Mouse (Mus musculus) kidney, postnatal 0 days (tissue): ENCODE results near the gene Rnf150. TPM values are rescaled to one million over a fixed set of nuclear protein-coding genes. Genes with fewer than 3 reads are reported as not detected.

ENCODE experiments used
- ATAC-seq: fragments of 200-750 bp; cut with Nextera tagmentation; replicated peaks from 2 replicates; pipeline ENCODE4 v1.8.0; 2017; ENCODE audit warnings: low read depth, moderate number of reproducible peaks, moderate TSS enrichment, moderate library complexity; ENCODE audit not compliant: low FRiP score
- DNase-seq: peaks from one replicate; pipeline ENCODE4 v3.0.0-alpha.2; 2016; ENCODE audit warnings: low spot score
- H3K27ac ChIP-seq: fragments of 300-500 bp; sonication (generic); 2 replicates; pipeline ENCODE4 v1.5.1; 2014; ENCODE audit warnings: mild to moderate bottlenecking
- H3K27me3 ChIP-seq: fragments of 300-500 bp; sonication (generic); 2 replicates; pipeline ENCODE4 v1.6.1; 2014; ENCODE audit warnings: low read length, mixed read lengths; ENCODE audit not compliant: insufficient read depth
- H3K36me3 ChIP-seq: fragments of 300-500 bp; sonication (generic); 2 replicates; pipeline ENCODE4 v1.6.1; 2014; ENCODE audit warnings: low read length, mixed read lengths; ENCODE audit not compliant: insufficient read depth
- H3K4me1 ChIP-seq: fragments of 300-500 bp; sonication (generic); replicated peaks from 2 replicates; pipeline ENCODE4 v1.6.1; 2014; ENCODE audit warnings: antibody characterized with exemption, low read length, mixed read lengths; ENCODE audit not compliant: insufficient read depth
- H3K4me2 ChIP-seq: fragments of 300-500 bp; sonication (generic); 2 replicates; pipeline ENCODE4 v1.6.1; 2014; ENCODE audit warnings: mild to moderate bottlenecking, low read length, moderate library complexity, mixed read lengths
- H3K4me3 ChIP-seq: fragments of 300-500 bp; sonication (generic); replicated peaks from 2 replicates; pipeline ENCODE4 v1.5.1; 2014; ENCODE audit warnings: low read depth, low read length
- H3K9ac ChIP-seq: fragments of 300-500 bp; sonication (generic); 2 replicates; pipeline ENCODE4 v1.6.1; 2014; ENCODE audit warnings: low read depth, low read length
- H3K9me3 ChIP-seq: fragments of 300-500 bp; sonication (generic); replicated peaks from 2 replicates; pipeline ENCODE4 v1.6.1; 2016; ENCODE audit warnings: low read length, inconsistent platforms, mixed read lengths
- CTCF ChIP-seq: IDR thresholded peaks from 2 replicates; pipeline ENCODE4 v1.5.1; 2016; ENCODE audit warnings: antibody characterized with exemption, low read depth, mild to moderate bottlenecking, moderate library complexity
- WGBS: fragments of 180-500 bp; shearing (Covaris S2); extraction: QIAGEN DNeasy Blood & Tissue Kit; methylation state at CpG from one replicate; pipeline ENCODE4 v1.1.7; 2014; 5-methylcytosine and 5-hydroxymethylcytosine counted together
- polyA plus RNA-seq: library from polyadenylated mRNA; unstranded; fragments of >200 nt; fragmentation: Nextera tagmentation; extraction: Ambion mirVana; gene quantifications from 2 replicates; pipeline ENCODE4 v1.2.1, GENCODE M21; 2015

The Rnf150 gene
- polyA plus RNA-seq, 1 experiment from 2014 or later, result 1.3 TPM

- TF ChIP-seq CTCF, result no peak
- no peak overlapping the region for H3K27ac ChIP-seq
- DNase-seq (no peak), ATAC-seq (no peak)
- H3K4me1 ChIP-seq, result no peaks in the 10 kb centered on the region
- H3K36me3 ChIP-seq, result no peaks in the 10 kb centered on the region
- 62% methylated on average over 4 of the region's 4 CpGs for WGBS
- no peak overlapping the region for H3K4me3 ChIP-seq
- no peak overlapping the region for H3K4me2 ChIP-seq
- no peak overlapping the region for H3K9ac ChIP-seq
- no peaks in the 10 kb centered on the region for H3K9me3 ChIP-seq
- no peaks in the 10 kb centered on the region for H3K27me3 ChIP-seq
Observed at GRCm38 (mm10) chr8:82992093-82992492, 128.9 kb downstream of the Rnf150 start.

- Histone ChIP-seq H3K27ac (no peak overlapping the region), H3K4me3 (no peak overlapping the region), H3K4me1 (no peaks in the 10 kb centered on the region), H3K27me3 (no peaks in the 10 kb centered on the region), H3K9ac (no peak overlapping the region), H3K9me3 (no peaks in the 10 kb centered on the region), H3K36me3 (no peaks in the 10 kb centered on the region), H3K4me2 (no peak overlapping the region)
- no peak for ATAC-seq
- WGBS, result 82% methylated on average over 3 of the region's 3 CpGs
- DNase-seq, result no peak
- no peak for TF ChIP-seq CTCF
Observed at GRCm38 (mm10) chr8:82995727-82996438, 132.7 kb downstream of the Rnf150 start.

GRCm38 (mm10) chr8:82996843-82997242 lies 133.7 kb downstream of the Rnf150 start:
- H3K27ac ChIP-seq, result no peak overlapping the region
- H3K4me2 ChIP-seq, result no peak overlapping the region
- H3K27me3 ChIP-seq, result no peaks in the 10 kb centered on the region
- H3K9ac ChIP-seq, result no peak overlapping the region
- 85% methylated on average over 3 of the region's 3 CpGs for WGBS
- no peaks in the 10 kb centered on the region for H3K4me1 ChIP-seq
- H3K36me3 ChIP-seq, result no peaks in the 10 kb centered on the region
- no peak overlapping the region for H3K4me3 ChIP-seq
- DNase-seq (no peak), ATAC-seq (no peak)
- no peak for TF ChIP-seq CTCF
- no peaks in the 10 kb centered on the region for H3K9me3 ChIP-seq

GRCm38 (mm10) chr8:82998778-82999177 lies 135.6 kb downstream of the Rnf150 start:
- H3K4me2 ChIP-seq, result no peak overlapping the region
- no peaks in the 10 kb centered on the region for H3K36me3 ChIP-seq
- 83% methylated on average over 2 of the region's 2 CpGs for WGBS
- no peaks in the 10 kb centered on the region for H3K27me3 ChIP-seq
- H3K9ac ChIP-seq, result no peak overlapping the region
- ATAC-seq (no peak), DNase-seq (no peak)
- no peak overlapping the region for H3K27ac ChIP-seq
- no peaks in the 10 kb centered on the region for H3K9me3 ChIP-seq
- TF ChIP-seq CTCF, result no peak
- H3K4me3 ChIP-seq, result no peak overlapping the region
- H3K4me1 ChIP-seq, result no peaks in the 10 kb centered on the region

GRCm38 (mm10) chr8:83003187-83003586 lies 140.0 kb downstream of the Rnf150 start:
- WGBS, result 92% methylated on average over 7 of the region's 7 CpGs
- DNase-seq (no peak), ATAC-seq (no peak)

GRCm38 (mm10) chr8:83009481-83009880 lies 146.3 kb downstream of the Rnf150 start:
- H3K9me3 ChIP-seq, result no peaks in the 10 kb centered on the region

More at GRCm38 (mm10) chr8:83003187-83003586, 140.0 kb downstream of the Rnf150 start:
- Histone ChIP-seq H3K9ac (no peak overlapping the region), H3K36me3 (no peaks in the 10 kb centered on the region), H3K27ac (no peak overlapping the region), H3K27me3 (no peaks in the 10 kb centered on the region), H3K4me3 (no peak overlapping the region), H3K9me3 (no peaks in the 10 kb centered on the region), H3K4me2 (no peak overlapping the region), H3K4me1 (no peaks in the 10 kb centered on the region)
- no peak for TF ChIP-seq CTCF

GRCm38 (mm10) chr8:83011286-83011685 lies 148.1 kb downstream of the Rnf150 start:
- Histone ChIP-seq H3K9ac (no peak overlapping the region), H3K9me3 (no peaks in the 10 kb centered on the region), H3K27ac (no peak overlapping the region), H3K4me3 (no peak overlapping the region), H3K27me3 (no peaks in the 10 kb centered on the region), H3K36me3 (no peaks in the 10 kb centered on the region), H3K4me1 (no peaks in the 10 kb centered on the region), H3K4me2 (no peak overlapping the region)
- 42% methylated on average over 2 of the region's 2 CpGs for WGBS
- ATAC-seq (no peak), DNase-seq (no peak)
- TF ChIP-seq CTCF, result no peak

More at GRCm38 (mm10) chr8:83009481-83009880, 146.3 kb downstream of the Rnf150 start:
- Histone ChIP-seq H3K27ac (no peak overlapping the region), H3K27me3 (no peaks in the 10 kb centered on the region), H3K36me3 (no peaks in the 10 kb centered on the region), H3K4me1 (no peaks in the 10 kb centered on the region), H3K4me3 (no peak overlapping the region), H3K9ac (no peak overlapping the region), H3K4me2 (no peak overlapping the region)
- no peak for ATAC-seq
- TF ChIP-seq CTCF, result no peak
- WGBS, result 84% methylated on average over 5 of the region's 5 CpGs
- no peak for DNase-seq
